Mouse (Mus musculus): ENCODE data around the gene Npy1r. TPM values are rescaled to one million over a fixed set of nuclear protein-coding genes. Genes with fewer than 3 reads are reported as not detected.

Npy1r gene
- total and polyA plus RNA-seq, 3 experiments = 1.8 to 4.3 (median 2.6) TPM

- no peak overlapping the region for H3K4me3 ChIP-seq
- DNase-seq = no peak
- TF ChIP-seq POLR2A (IDR thresholded peaks at IDR 0.05; ENCODE audit: insufficient read depth, low read depth, low read length) = no peak
- TF ChIP-seq CTCF (IDR thresholded peaks at IDR 0.05) = no peak
- TF ChIP-seq EP300 (IDR thresholded peaks at IDR 0.05; ENCODE audit: insufficient read depth, low read depth, low read length) = no peak
- no peak overlapping the region for H3K9ac ChIP-seq (ENCODE audit: low read depth, low read length)
- H3K4me1 ChIP-seq (ENCODE audit: control insufficient read depth, insufficient read depth, low read length) = no peaks in the 10 kb centered on the region
- H3K27ac ChIP-seq = no peak overlapping the region
- 52% methylated on average over 5 of the region's 5 CpGs for WGBS
- no peaks in the 10 kb centered on the region for H3K79me2 ChIP-seq (replicated peaks; ENCODE audit: control insufficient read depth, insufficient read depth, low read length)
- intact Hi-C loops (cut with DNase I) = no loop called here
- H3K36me3 ChIP-seq (ENCODE audit: control insufficient read depth, insufficient read depth, low read length) = no peaks in the 10 kb centered on the region
- no peaks in the 10 kb centered on the region for H3K27me3 ChIP-seq (ENCODE audit: control insufficient read depth, insufficient read depth, low read length)
Observed at GRCm38 (mm10) chr8:66731957-66732356, 35.0 kb downstream of the Npy1r start.

DNA sequence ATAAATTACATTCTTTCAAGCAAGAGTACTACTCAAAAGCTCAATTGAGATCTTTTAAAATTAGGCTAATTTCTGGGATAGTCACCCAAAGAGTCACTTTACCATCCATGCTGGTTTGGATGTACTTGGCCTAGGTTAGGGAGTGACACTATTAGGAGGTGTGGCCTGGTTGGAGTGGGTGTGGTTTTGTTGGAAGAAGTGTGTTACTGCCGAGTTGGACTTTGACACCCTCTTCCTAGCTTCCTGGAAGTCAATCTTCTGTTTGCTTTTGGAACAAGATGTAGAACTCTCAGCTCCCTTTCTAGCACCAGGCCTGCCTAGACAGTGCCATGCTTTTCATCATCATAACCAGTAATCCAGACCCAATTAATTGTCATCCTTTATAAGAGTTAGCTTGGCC lies 45.4 kb downstream of the Npy1r start:
- no peak overlapping the region for H3K9ac ChIP-seq (ENCODE audit: low read depth, low read length)
- intact Hi-C loops (cut with DNase I) = no loop called here
- H3K36me3 ChIP-seq (ENCODE audit: control insufficient read depth, insufficient read depth, low read length) = no peaks in the 10 kb centered on the region

GRCm38 (mm10) chr8:66745612-66746011 lies 48.6 kb downstream of the Npy1r start:
- Histone ChIP-seq H3K27me3 (ENCODE audit: control insufficient read depth, insufficient read depth, low read length) (no peaks in the 10 kb centered on the region), H3K4me3 (no peak overlapping the region), H3K4me1 (ENCODE audit: control insufficient read depth, insufficient read depth, low read length) (no peaks in the 10 kb centered on the region), H3K79me2 (replicated peaks; ENCODE audit: control insufficient read depth, insufficient read depth, low read length) (no peaks in the 10 kb centered on the region), H3K36me3 (ENCODE audit: control insufficient read depth, insufficient read depth, low read length) (no peaks in the 10 kb centered on the region), H3K9ac (ENCODE audit: low read depth, low read length) (no peak overlapping the region), H3K27ac (no peak overlapping the region)
- no peak for DNase-seq
- WGBS = 49% methylated on average over 3 of the region's 3 CpGs
- intact Hi-C loops (cut with DNase I) = no loop called here
- TF ChIP-seq CTCF (IDR thresholded peaks at IDR 0.05) (no peak), POLR2A (IDR thresholded peaks at IDR 0.05; ENCODE audit: insufficient read depth, low read depth, low read length) (no peak), EP300 (IDR thresholded peaks at IDR 0.05; ENCODE audit: insufficient read depth, low read depth, low read length) (no peak)

More for the DNA sequence above, 45.4 kb downstream of the Npy1r start:
- H3K4me3 ChIP-seq = no peak overlapping the region
- no peaks in the 10 kb centered on the region for H3K4me1 ChIP-seq (ENCODE audit: control insufficient read depth, insufficient read depth, low read length)
- no peak for DNase-seq
- no peaks in the 10 kb centered on the region for H3K79me2 ChIP-seq (replicated peaks; ENCODE audit: control insufficient read depth, insufficient read depth, low read length)
- 30% methylated on average over 1 of the region's 1 CpGs for WGBS
- H3K27me3 ChIP-seq (ENCODE audit: control insufficient read depth, insufficient read depth, low read length) = no peaks in the 10 kb centered on the region
- no peak overlapping the region for H3K27ac ChIP-seq
- no peak for TF ChIP-seq EP300 (IDR thresholded peaks at IDR 0.05; ENCODE audit: insufficient read depth, low read depth, low read length)
- TF ChIP-seq CTCF (IDR thresholded peaks at IDR 0.05) = no peak
- no peak for TF ChIP-seq POLR2A (IDR thresholded peaks at IDR 0.05; ENCODE audit: insufficient read depth, low read depth, low read length)

DNA sequence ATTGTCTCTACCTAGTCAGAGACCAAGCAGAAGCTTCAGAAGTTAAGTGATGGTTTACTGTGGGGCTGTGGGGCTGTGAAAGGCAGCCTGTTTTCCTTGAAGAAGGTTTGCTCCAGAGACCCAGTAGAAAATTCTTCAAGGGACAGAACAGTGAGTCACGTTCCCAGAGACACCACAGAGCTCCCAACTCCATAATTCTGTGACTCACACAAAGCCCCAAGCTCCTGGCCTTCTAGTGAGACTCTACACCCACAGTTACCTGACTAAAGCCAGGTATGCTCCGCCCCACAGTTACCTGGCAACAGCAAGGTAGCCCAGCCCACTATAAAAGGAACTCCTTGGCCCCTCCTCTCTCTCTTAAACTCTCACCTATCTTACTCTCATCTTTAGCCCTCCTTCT lies 54.6 kb downstream of the Npy1r start:
- Histone ChIP-seq H3K4me1 (ENCODE audit: control insufficient read depth, insufficient read depth, low read length) (no peaks in the 10 kb centered on the region), H3K36me3 (ENCODE audit: control insufficient read depth, insufficient read depth, low read length) (no peaks in the 10 kb centered on the region), H3K9ac (ENCODE audit: low read depth, low read length) (no peak overlapping the region), H3K27ac (no peak overlapping the region), H3K27me3 (ENCODE audit: control insufficient read depth, insufficient read depth, low read length) (no peaks in the 10 kb centered on the region), H3K4me3 (no peak overlapping the region), H3K79me2 (replicated peaks; ENCODE audit: control insufficient read depth, insufficient read depth, low read length) (no peaks in the 10 kb centered on the region)
- intact Hi-C loops (cut with DNase I) = no loop called here
- WGBS = 68% methylated on average over 2 of the region's 2 CpGs
- TF ChIP-seq CTCF (IDR thresholded peaks at IDR 0.05) (no peak), POLR2A (IDR thresholded peaks at IDR 0.05; ENCODE audit: insufficient read depth, low read depth, low read length) (no peak), EP300 (IDR thresholded peaks at IDR 0.05; ENCODE audit: insufficient read depth, low read depth, low read length) (no peak)
- DNase-seq = no peak

DNA sequence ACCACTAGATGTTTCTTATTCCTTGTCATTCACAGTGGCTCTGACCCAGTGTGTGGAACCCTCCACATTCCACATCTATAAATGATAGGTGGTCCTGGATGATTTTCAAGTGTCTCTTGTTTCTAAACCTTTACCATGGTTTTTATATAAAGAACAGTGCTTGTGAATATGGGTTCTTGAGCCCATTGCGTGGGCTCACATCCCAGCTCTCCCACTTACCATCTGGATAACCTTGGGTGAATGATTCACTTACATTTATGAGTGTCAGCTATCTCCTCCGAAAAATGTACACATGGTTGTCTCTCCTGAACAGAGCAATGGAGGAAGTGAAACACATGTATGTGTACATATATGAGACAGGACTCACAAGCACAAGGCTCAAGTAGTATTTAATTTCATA lies 59.2 kb downstream of the Npy1r start:
- 73% methylated on average over 2 of the region's 2 CpGs for WGBS
- H3K9ac ChIP-seq (ENCODE audit: low read depth, low read length) = no peak overlapping the region
- TF ChIP-seq EP300 (IDR thresholded peaks at IDR 0.05; ENCODE audit: insufficient read depth, low read depth, low read length) = no peak
- no peak for TF ChIP-seq POLR2A (IDR thresholded peaks at IDR 0.05; ENCODE audit: insufficient read depth, low read depth, low read length)
- TF ChIP-seq CTCF (IDR thresholded peaks at IDR 0.05) = no peak
- no peak overlapping the region for H3K27ac ChIP-seq
- H3K79me2 ChIP-seq (replicated peaks; ENCODE audit: control insufficient read depth, insufficient read depth, low read length) = no peaks in the 10 kb centered on the region
- no peak for DNase-seq
- H3K4me1 ChIP-seq (ENCODE audit: control insufficient read depth, insufficient read depth, low read length) = no peaks in the 10 kb centered on the region
- intact Hi-C loops (cut with DNase I) = no loop called here
- H3K27me3 ChIP-seq (ENCODE audit: control insufficient read depth, insufficient read depth, low read length) = no peaks in the 10 kb centered on the region
- no peaks in the 10 kb centered on the region for H3K36me3 ChIP-seq (ENCODE audit: control insufficient read depth, insufficient read depth, low read length)
- H3K4me3 ChIP-seq = no peak overlapping the region

Other genes with a start within 250 kb of the Npy1r start
- 1 to 10 TPM; 3.7 to 3.9 TPM for gene Tma16, start 210.7 kb upstream of the Npy1r start, total RNA-seq (2021)
- 1.6 and 2.2 TPM in 2 replicates for gene Tma16, start 210.7 kb upstream of the Npy1r start, polyA plus RNA-seq (2012; rRNA removed)
- gene Tktl2, start 185.4 kb upstream of the Npy1r start, total RNA-seq (2021) = not detected
- not detected in 2 replicates for gene Tktl2, start 185.4 kb upstream of the Npy1r start, polyA plus RNA-seq (2012; rRNA removed)
- gene Npy5r, start 9.1 kb upstream of the Npy1r start, total RNA-seq (2021) = not detected
- gene Npy5r, start 9.1 kb upstream of the Npy1r start, polyA plus RNA-seq (2012; rRNA removed) = not detected in 2 replicates
- 1 to 10 TPM; 4.6 to 5.4 TPM for gene Naf1, start 163.0 kb downstream of the Npy1r start, total RNA-seq (2021)
- 2.3 and 3.3 TPM in 2 replicates for gene Naf1, start 163.0 kb downstream of the Npy1r start, polyA plus RNA-seq (2012; rRNA removed)